Mouse (Mus musculus): ENCODE measurements at regions not wholly inside any gene's neighbourhood (a gene's known extent, or its start where the extent isn't known, plus 50 kb on each side); places are given as distances from the start of the nearest gene placed in this dataset.

DNA sequence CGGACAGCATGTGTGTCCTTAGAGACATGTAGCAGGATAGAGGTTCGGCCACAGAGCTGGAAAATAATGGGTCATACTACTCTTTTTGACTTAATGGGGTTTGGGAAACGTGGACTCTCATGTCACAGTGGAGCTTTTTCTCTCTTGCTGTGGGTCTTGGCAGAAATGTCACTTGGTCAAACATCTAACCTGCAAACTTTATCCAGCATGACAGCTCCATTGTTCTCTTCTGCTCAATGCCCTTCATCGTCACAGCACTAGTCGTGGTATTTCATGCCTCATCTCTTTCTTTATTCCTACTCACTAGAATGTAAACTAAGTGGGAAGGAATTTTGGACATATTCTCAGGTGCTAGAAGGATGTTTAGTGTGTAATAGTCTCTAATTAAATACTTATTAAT is 171.9 kb upstream of the Steap4 start:
- no peak for DNase-seq

DNA sequence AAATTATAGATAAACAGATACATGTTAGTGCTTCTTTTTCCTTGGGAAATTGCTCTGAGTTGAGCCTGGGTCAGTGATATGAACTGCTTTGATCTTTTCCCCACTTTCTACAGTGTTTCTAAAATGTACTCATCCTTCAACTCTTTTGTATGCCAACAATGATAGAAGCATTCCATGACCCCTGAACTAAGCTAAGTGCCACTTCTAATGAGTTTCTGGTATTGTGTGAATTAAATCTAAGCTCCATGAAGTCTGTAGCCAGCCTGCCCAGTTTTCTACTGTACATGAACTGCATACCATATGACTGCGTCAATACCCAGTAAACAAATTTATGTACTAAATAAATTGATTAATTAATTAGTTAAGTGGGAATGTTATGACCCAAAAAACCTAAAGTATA is 171.1 kb upstream of the Steap4 start:
- no peak for DNase-seq

DNA sequence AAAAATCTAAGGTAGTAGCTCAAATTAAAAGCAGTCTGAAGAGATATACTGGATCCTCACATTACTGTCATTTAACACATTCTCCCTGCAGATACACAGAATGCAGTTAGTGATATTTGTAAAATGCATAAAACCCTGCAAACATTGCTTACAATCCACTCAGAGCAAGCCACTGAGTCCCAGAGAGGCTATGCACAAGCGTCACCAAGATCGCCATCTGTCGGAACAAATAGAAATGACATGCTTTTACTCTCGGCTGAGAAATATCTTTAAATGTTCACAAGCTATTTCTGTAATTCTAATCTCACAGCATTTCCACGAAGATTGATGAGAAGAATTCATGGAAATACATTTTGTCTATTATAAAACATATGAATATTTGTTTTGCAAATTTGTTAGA is 139.7 kb upstream of the Steap4 start:
- DNase-seq: no peak

DNA sequence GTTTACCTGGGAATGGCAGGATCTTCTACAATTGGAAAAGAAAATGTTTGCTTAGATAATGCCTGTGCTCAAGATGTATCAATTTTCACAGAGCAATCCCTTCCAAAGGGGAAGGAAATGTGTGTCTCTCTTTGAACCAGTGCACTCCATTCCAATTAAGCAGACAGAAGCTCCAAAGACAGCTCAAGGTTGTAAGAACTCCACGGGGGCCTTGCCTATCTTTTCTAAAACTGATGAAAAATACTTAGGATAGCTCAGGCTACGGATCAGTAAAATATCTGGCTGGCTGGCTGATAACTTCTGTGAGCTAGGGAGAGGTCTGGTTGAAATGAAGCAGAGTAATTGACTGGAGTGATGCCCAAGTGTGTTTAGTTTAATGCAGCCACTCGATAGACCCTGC is 138.6 kb upstream of the Steap4 start:
- no peak for DNase-seq

DNA sequence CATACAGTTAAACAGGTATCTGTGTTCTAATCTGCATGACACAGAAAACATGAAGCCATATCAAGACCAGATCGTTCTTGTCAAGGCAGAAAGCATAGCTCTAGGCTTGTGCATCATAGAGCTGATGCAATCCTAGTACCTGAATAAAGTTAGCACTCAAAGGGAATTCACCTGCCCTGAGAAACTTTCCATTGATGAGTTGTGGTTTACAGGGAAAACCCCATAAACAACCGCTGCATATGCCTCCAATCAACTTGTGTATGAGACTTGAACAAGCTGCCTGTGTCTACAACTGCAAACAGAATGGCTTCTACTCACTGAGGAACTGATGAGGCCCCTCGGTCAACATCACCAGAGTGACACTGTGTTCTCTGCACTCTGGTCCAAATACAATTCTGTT is 130.6 kb upstream of the Steap4 start:
- no peak for DNase-seq

DNA sequence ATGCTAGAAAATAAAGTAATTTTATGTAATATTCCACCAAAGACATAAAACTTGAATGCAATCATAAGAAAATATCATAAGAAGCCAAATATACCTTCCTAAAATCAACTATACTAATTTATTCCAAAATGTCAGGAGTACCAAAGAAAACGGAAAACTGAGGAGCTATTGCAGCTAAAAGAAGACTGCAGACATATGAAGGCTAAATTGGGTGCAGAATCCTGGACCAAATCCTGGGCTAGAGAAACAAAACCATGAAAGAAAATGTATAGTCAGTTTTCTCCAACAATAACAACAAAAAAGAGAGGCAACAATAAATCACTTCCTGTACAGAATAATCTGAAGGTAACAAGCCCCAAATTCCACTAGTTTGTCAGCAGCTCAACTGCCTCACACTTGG is 126.4 kb upstream of the Steap4 start:
- no peak for DNase-seq

DNA sequence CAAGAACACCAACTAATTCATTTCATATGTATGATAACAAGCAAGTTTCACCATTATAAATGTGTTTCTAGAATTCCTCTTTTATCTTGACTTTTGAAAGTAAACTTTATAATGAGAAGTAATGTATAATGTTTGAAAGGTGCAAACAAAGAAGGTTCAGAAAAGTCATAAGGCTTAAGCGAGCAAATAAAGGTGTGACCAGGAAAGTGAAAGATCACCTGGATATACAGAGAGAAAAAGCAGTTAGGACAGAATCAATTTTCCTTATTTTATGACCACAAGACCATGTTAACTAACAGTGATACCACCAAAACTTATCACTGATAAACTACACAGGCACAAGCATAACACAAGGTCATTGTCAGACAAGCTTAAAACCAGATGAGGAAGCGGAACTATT is 97.2 kb upstream of the Steap4 start:
- no peak for DNase-seq

DNA sequence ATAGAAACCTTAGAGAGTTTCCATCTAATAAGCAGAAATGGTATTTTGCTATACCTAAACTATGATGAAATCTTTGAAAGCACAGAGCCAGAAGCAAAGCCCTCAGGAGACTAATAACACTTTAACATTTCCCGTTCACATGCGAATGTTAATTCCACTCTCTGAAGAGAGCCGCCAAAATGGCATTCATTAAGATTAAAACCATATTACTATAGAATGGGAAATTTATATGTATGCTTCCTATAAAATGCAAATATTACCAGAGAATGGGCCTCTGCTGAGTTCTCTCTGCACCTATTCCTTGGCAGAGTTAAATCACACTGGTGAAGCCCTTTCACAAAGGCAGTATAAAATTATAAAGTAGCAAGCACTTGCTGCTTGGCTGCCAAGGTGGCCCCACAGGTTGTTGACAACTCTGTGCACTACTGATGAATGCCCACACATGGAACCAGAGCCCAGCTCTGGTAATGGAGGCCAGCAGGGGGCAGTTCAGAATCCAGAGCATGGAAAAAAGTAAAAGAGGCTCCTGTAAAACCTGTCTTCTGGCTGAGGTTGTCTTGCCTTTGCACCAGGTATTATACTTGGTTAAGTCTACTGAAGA is 94.1 kb upstream of the Steap4 start:
- no peak for DNase-seq

DNA sequence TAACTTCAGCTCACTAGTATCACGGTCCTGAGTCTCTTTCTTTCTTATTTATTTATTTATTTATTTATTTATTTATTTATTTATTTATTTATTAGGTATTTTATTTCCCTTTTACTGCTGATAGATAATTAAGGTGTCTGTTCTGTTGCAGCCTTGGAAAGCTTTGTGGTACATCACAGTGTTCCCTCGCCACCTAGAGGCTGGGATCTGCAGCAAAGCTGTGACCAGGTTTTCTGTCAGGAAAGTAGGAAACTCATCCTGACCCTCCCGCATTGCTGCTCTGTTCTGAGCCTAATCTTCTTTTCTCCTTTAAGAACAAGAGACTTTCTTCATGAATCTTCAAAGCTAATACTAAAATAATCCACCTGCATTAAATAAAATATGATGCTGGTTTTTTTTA is 60.7 kb upstream of the Steap4 start:
- DNase-seq: peak; percentile 51

All from kidney, postnatal 10 days (tissue).